Mouse (Mus musculus) lung, adult 2 months (tissue): ENCODE data around the gene Limk1.

Experiments used
- CTCF ChIP-seq: fragments of 200-500 bp; IDR thresholded peaks from 2 replicates; pipeline ENCODE4 v1.5.1; 2011; ENCODE audit warnings: mild to moderate bottlenecking, low read length, control low read depth; ENCODE audit not compliant: insufficient read depth
- POLR2A ChIP-seq: fragments of 200-500 bp; IDR thresholded peaks from 2 replicates; pipeline ENCODE4 v1.6.1; 2011; ENCODE audit warnings: low read depth, mild to moderate bottlenecking, control low read depth, low read length, borderline replicate concordance; ENCODE audit errors: extremely low read depth

- TF ChIP-seq CTCF (no peak), POLR2A (no peak)
These were observed 36.4 kb downstream of the Limk1 start for GRCm38 (mm10) chr5:134652015-134652414.
